Mouse (Mus musculus): Measurements from ENCODE around the gene Rims4. TPM values are rescaled to one million over a fixed set of nuclear protein-coding genes. Genes with fewer than 3 reads are reported as not detected.

Rims4 gene
- total and polyA plus RNA-seq, 3 experiments: 0.49 to 1.4 (median 0.97) TPM

- Histone ChIP-seq H3K9ac (ENCODE audit: low read depth, low read length) (no peak overlapping the region), H3K36me3 (ENCODE audit: control insufficient read depth, insufficient read depth, low read length) (no peaks in the 10 kb centered on the region), H3K4me3 (no peak overlapping the region), H3K27ac (no peak overlapping the region), H3K79me2 (replicated peaks; ENCODE audit: control insufficient read depth, insufficient read depth, low read length) (no peaks in the 10 kb centered on the region), H3K4me1 (ENCODE audit: control insufficient read depth, insufficient read depth, low read length) (no peaks in the 10 kb centered on the region; the same call in 1 of the 2 replicates), H3K27me3 (ENCODE audit: control insufficient read depth, insufficient read depth, low read length) (no peaks in the 10 kb centered on the region; the same call in 1 of the 2 replicates)
- no peak for DNase-seq
- 44% methylated on average over 7 of the region's 7 CpGs for WGBS
- TF ChIP-seq POLR2A (IDR thresholded peaks at IDR 0.05; ENCODE audit: insufficient read depth, low read depth, low read length) (no peak), EP300 (IDR thresholded peaks at IDR 0.05; ENCODE audit: insufficient read depth, low read depth, low read length) (no peak), CTCF (IDR thresholded peaks at IDR 0.05) (no peak)
- intact Hi-C loops (cut with DNase I): no loop called here
These were observed 10.1 kb upstream of the Rims4 start for GRCm38 (mm10) chr2:163928464-163929200.

GRCm38 (mm10) chr2:163925044-163925443 lies 6.6 kb upstream of the Rims4 start:
- 83% methylated on average over 10 of the region's 10 CpGs for WGBS
- Histone ChIP-seq H3K79me2 (replicated peaks; ENCODE audit: control insufficient read depth, insufficient read depth, low read length) (no peaks in the 10 kb centered on the region), H3K27me3 (ENCODE audit: control insufficient read depth, insufficient read depth, low read length) (no peaks in the 10 kb centered on the region), H3K27ac (no peak overlapping the region), H3K4me3 (no peak overlapping the region), H3K36me3 (ENCODE audit: control insufficient read depth, insufficient read depth, low read length) (no peaks in the 10 kb centered on the region), H3K9ac (ENCODE audit: low read depth, low read length) (no peak overlapping the region), H3K4me1 (ENCODE audit: control insufficient read depth, insufficient read depth, low read length) (no peaks in the 10 kb centered on the region)
- TF ChIP-seq CTCF (IDR thresholded peaks at IDR 0.05) (no peak), POLR2A (IDR thresholded peaks at IDR 0.05; ENCODE audit: insufficient read depth, low read depth, low read length) (no peak), EP300 (IDR thresholded peaks at IDR 0.05; ENCODE audit: insufficient read depth, low read depth, low read length) (no peak)
- intact Hi-C loops (cut with DNase I): no loop called here
- no peak for DNase-seq

GRCm38 (mm10) chr2:163924531-163924930 lies 6.0 kb upstream of the Rims4 start:
- TF ChIP-seq EP300 (IDR thresholded peaks at IDR 0.05; ENCODE audit: insufficient read depth, low read depth, low read length): no peak
- no peak for TF ChIP-seq POLR2A (IDR thresholded peaks at IDR 0.05; ENCODE audit: insufficient read depth, low read depth, low read length)
- no peak for TF ChIP-seq CTCF (IDR thresholded peaks at IDR 0.05)
- no peak for DNase-seq
- no peak overlapping the region for H3K9ac ChIP-seq (ENCODE audit: low read depth, low read length)
- no peaks in the 10 kb centered on the region for H3K36me3 ChIP-seq (ENCODE audit: control insufficient read depth, insufficient read depth, low read length)
- intact Hi-C loops (cut with DNase I): no loop called here
- H3K79me2 ChIP-seq (replicated peaks; ENCODE audit: control insufficient read depth, insufficient read depth, low read length): no peaks in the 10 kb centered on the region
- no peaks in the 10 kb centered on the region for H3K4me1 ChIP-seq (ENCODE audit: control insufficient read depth, insufficient read depth, low read length)
- WGBS: 62% methylated on average over 3 of the region's 3 CpGs
- no peak overlapping the region for H3K4me3 ChIP-seq
- H3K27ac ChIP-seq: no peak overlapping the region
- H3K27me3 ChIP-seq (ENCODE audit: control insufficient read depth, insufficient read depth, low read length): no peaks in the 10 kb centered on the region

- Histone ChIP-seq H3K36me3 (ENCODE audit: control insufficient read depth, insufficient read depth, low read length) (no peaks in the 10 kb centered on the region), H3K9ac (ENCODE audit: low read depth, low read length) (no peak overlapping the region), H3K4me1 (ENCODE audit: control insufficient read depth, insufficient read depth, low read length) (no peaks in the 10 kb centered on the region), H3K27ac (no peak overlapping the region), H3K4me3 (no peak overlapping the region), H3K79me2 (replicated peaks; ENCODE audit: control insufficient read depth, insufficient read depth, low read length) (no peaks in the 10 kb centered on the region), H3K27me3 (ENCODE audit: control insufficient read depth, insufficient read depth, low read length) (peaks cover 6% of the 10 kb centered on the region)
- no peak for DNase-seq
- TF ChIP-seq EP300 (IDR thresholded peaks at IDR 0.05; ENCODE audit: insufficient read depth, low read depth, low read length) (no peak), POLR2A (IDR thresholded peaks at IDR 0.05; ENCODE audit: insufficient read depth, low read depth, low read length) (no peak), CTCF (IDR thresholded peaks at IDR 0.05) (no peak)
- WGBS: 67% methylated on average over 9 of the region's 9 CpGs
- intact Hi-C loops (cut with DNase I): no loop called here
These were observed 4.6 kb upstream of the Rims4 start for GRCm38 (mm10) chr2:163923113-163923512.

GRCm38 (mm10) chr2:163919581-163919980 lies 1.1 kb upstream of the Rims4 start:
- H3K4me1 ChIP-seq (ENCODE audit: control insufficient read depth, insufficient read depth, low read length): no peaks in the 10 kb centered on the region
- H3K4me3 ChIP-seq: no peak overlapping the region
- intact Hi-C loops (cut with DNase I): no loop called here

GRCm38 (mm10) chr2:163916703-163917102 lies 1.8 kb downstream of the Rims4 start:
- DNase-seq: no peak
- TF ChIP-seq POLR2A (IDR thresholded peaks at IDR 0.05; ENCODE audit: insufficient read depth, low read depth, low read length) (no peak), EP300 (IDR thresholded peaks at IDR 0.05; ENCODE audit: insufficient read depth, low read depth, low read length) (no peak), CTCF (IDR thresholded peaks at IDR 0.05) (no peak)
- Histone ChIP-seq H3K4me1 (ENCODE audit: control insufficient read depth, insufficient read depth, low read length) (no peaks in the 10 kb centered on the region), H3K4me3 (no peak overlapping the region), H3K27me3 (ENCODE audit: control insufficient read depth, insufficient read depth, low read length) (peaks cover 9% of the 10 kb centered on the region), H3K79me2 (replicated peaks; ENCODE audit: control insufficient read depth, insufficient read depth, low read length) (no peaks in the 10 kb centered on the region), H3K9ac (ENCODE audit: low read depth, low read length) (no peak overlapping the region), H3K27ac (no peak overlapping the region), H3K36me3 (ENCODE audit: control insufficient read depth, insufficient read depth, low read length) (no peaks in the 10 kb centered on the region)
- intact Hi-C loops (cut with DNase I): no loop called here
- 74% methylated on average over 7 of the region's 7 CpGs for WGBS

More at GRCm38 (mm10) chr2:163919581-163919980, 1.1 kb upstream of the Rims4 start:
- H3K9ac ChIP-seq (ENCODE audit: low read depth, low read length): no peak overlapping the region
- H3K79me2 ChIP-seq (replicated peaks; ENCODE audit: control insufficient read depth, insufficient read depth, low read length): no peaks in the 10 kb centered on the region
- no peaks in the 10 kb centered on the region for H3K36me3 ChIP-seq (ENCODE audit: control insufficient read depth, insufficient read depth, low read length)
- TF ChIP-seq CTCF (IDR thresholded peaks at IDR 0.05) (no peak), EP300 (IDR thresholded peaks at IDR 0.05; ENCODE audit: insufficient read depth, low read depth, low read length) (no peak), POLR2A (IDR thresholded peaks at IDR 0.05; ENCODE audit: insufficient read depth, low read depth, low read length) (no peak)
- no peak overlapping the region for H3K27ac ChIP-seq
- DNase-seq: no peak
- H3K27me3 ChIP-seq (ENCODE audit: control insufficient read depth, insufficient read depth, low read length): peaks cover 9% of the 10 kb centered on the region
- 74% methylated on average over 3 of the region's 3 CpGs for WGBS
